Mouse (Mus musculus) heart, embryonic 11.5 days (tissue): ENCODE measurements around the gene Txndc5. TPM values are rescaled to one million over a fixed set of nuclear protein-coding genes. Genes with fewer than 3 reads are reported as not detected.

Experiments used
- ATAC-seq: fragments of 200-750 bp; cut with Nextera tagmentation; replicated peaks from 2 replicates; pipeline ENCODE4 v1.8.0; 2017; ENCODE audit warnings: moderate library complexity; ENCODE audit not compliant: insufficient number of reproducible peaks, low FRiP score, low TSS enrichment
- H3K27ac ChIP-seq: fragments of 300-500 bp; sonication (generic); 2 replicates; pipeline ENCODE4 v1.5.1; 2014; ENCODE audit warnings: mild to moderate bottlenecking, low read depth, low read length
- H3K27me3 ChIP-seq: fragments of 300-500 bp; sonication (generic); 2 replicates; pipeline ENCODE4 v1.6.1; 2014; ENCODE audit warnings: mild to moderate bottlenecking, low read length, mixed read lengths; ENCODE audit not compliant: control insufficient read depth, insufficient read depth
- H3K36me3 ChIP-seq: fragments of 300-500 bp; sonication (generic); 2 replicates; pipeline ENCODE4 v1.6.1; 2014; ENCODE audit warnings: mild to moderate bottlenecking, low read length, moderate library complexity, mixed read lengths; ENCODE audit not compliant: control insufficient read depth, insufficient read depth
- H3K4me1 ChIP-seq: fragments of 300-500 bp; sonication (generic); 2 replicates; pipeline ENCODE4 v1.6.1; 2014; ENCODE audit warnings: low read length; ENCODE audit not compliant: control insufficient read depth, insufficient read depth
- H3K4me2 ChIP-seq: fragments of 300-500 bp; sonication (generic); 2 replicates; pipeline ENCODE4 v1.6.1; 2014; ENCODE audit warnings: mild to moderate bottlenecking, moderate library complexity
- H3K4me3 ChIP-seq: fragments of 300-500 bp; sonication (generic); 2 replicates; pipeline ENCODE4 v1.5.1; 2014; ENCODE audit warnings: low read depth, low read length
- H3K9ac ChIP-seq: fragments of 300-500 bp; sonication (generic); 2 replicates; pipeline ENCODE4 v1.6.1; 2014; ENCODE audit warnings: mild to moderate bottlenecking, low read depth, low read length, moderate library complexity
- H3K9me3 ChIP-seq: fragments of 300-500 bp; sonication (generic); replicated peaks from 2 replicates; pipeline ENCODE4 v1.6.1; 2016; ENCODE audit warnings: low read length; ENCODE audit not compliant: control insufficient read depth
- WGBS: fragments of 180-500 bp; shearing (Covaris S2); extraction: QIAGEN DNeasy Blood & Tissue Kit; methylation state at CpG from one replicate; pipeline ENCODE4 v1.1.7; 2014; ENCODE audit not compliant: insufficient replicate concordance; 5-methylcytosine and 5-hydroxymethylcytosine counted together
- polyA plus RNA-seq: library from polyadenylated mRNA; unstranded; fragments of >200 nt; fragmentation: Nextera tagmentation; extraction: Ambion mirVana; gene quantifications from 2 replicates; pipeline ENCODE4 v1.2.1, GENCODE M21; 2014

Txndc5 gene
- polyA plus RNA-seq, 1 experiment from 2014 or later, result 205 TPM

GRCm38 (mm10) chr13:38503137-38503849 lies 25.3 kb downstream of the Txndc5 start:
- peaks cover 4% of the 10 kb centered on the region for H3K4me1 ChIP-seq
- H3K27me3 ChIP-seq, result no peaks in the 10 kb centered on the region
- no peaks in the 10 kb centered on the region for H3K9me3 ChIP-seq
- no peak overlapping the region for H3K27ac ChIP-seq
- 74% methylated on average over 14 of the region's 14 CpGs for WGBS
- peaks cover 49% of the 10 kb centered on the region for H3K36me3 ChIP-seq
- H3K4me2 ChIP-seq, result no peak overlapping the region
- H3K4me3 ChIP-seq, result no peak overlapping the region
- ATAC-seq, result no peak
- no peak overlapping the region for H3K9ac ChIP-seq

DNA sequence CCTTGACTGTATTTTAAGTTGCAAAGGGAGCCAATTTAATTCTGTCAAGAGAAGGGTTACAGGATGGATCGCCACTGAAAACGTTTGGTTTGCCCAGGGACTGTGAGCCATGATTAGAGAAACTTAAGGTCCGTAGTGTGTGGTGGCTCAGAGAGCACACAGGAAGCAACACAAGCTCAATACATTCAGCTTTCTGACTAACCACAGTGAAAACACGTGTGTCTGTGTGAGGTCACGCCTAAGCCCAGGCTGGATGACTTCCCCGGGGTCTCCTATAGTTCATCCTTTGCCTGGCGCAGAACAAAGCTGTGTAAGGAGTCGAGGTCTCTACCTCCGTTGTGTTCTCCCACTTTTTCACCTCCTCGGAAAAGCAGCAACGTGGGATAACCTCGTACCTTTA lies 27.3 kb downstream of the Txndc5 start:
- Histone ChIP-seq H3K27me3 (no peaks in the 10 kb centered on the region), H3K36me3 (peaks cover 41% of the 10 kb centered on the region), H3K9ac (no peak overlapping the region), H3K9me3 (no peaks in the 10 kb centered on the region), H3K4me1 (peaks cover 4% of the 10 kb centered on the region), H3K4me3 (no peak overlapping the region), H3K27ac (no peak overlapping the region), H3K4me2 (no peak overlapping the region)
- 87% methylated on average over 12 of the region's 12 CpGs for WGBS
- ATAC-seq, result no peak

GRCm38 (mm10) chr13:38496715-38497114 lies 31.9 kb downstream of the Txndc5 start:
- H3K4me1 ChIP-seq, result no peaks in the 10 kb centered on the region
- peaks cover 14% of the 10 kb centered on the region; the same call in 1 of the 2 replicates for H3K36me3 ChIP-seq
- no peak overlapping the region for H3K4me3 ChIP-seq
- 57% methylated on average over 3 of the region's 3 CpGs for WGBS
- no peak overlapping the region for H3K27ac ChIP-seq
- no peaks in the 10 kb centered on the region for H3K27me3 ChIP-seq
- no peak for ATAC-seq
- no peaks in the 10 kb centered on the region for H3K9me3 ChIP-seq
- no peak overlapping the region for H3K4me2 ChIP-seq
- H3K9ac ChIP-seq, result no peak overlapping the region

DNA sequence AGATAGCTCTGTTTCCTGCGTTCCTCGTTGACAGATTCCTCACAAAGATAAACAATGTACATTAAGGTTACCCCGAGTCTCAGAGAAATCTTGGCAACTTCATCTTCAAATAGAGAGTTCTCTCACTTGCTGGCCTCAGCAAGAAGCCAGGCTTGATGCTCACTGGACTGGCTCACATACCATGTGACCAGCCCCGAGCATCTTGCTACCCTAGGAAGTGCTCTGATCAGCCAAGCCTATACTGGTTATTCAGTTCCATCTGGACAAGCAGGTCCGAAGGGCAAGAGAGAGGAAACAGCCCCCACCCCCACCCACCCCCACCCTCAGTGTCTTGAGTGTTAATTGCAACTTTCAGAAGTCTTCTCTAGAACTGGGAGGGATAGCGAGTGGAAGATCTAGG lies 41.9 kb downstream of the Txndc5 start:
- ATAC-seq, result no peak

GRCm38 (mm10) chr13:38484701-38485100 lies 43.9 kb downstream of the Txndc5 start:
- Histone ChIP-seq H3K4me2 (no peak overlapping the region), H3K36me3 (no peaks in the 10 kb centered on the region), H3K9me3 (no peaks in the 10 kb centered on the region), H3K27ac (no peak overlapping the region), H3K9ac (no peak overlapping the region), H3K4me3 (no peak overlapping the region), H3K27me3 (no peaks in the 10 kb centered on the region), H3K4me1 (0 out of 2 replicates have a peak, but pooled peaks cover 3% of the 10 kb centered on the region)
- 79% methylated on average over 5 of the region's 5 CpGs for WGBS
- ATAC-seq, result no peak

More for the DNA sequence above, 41.9 kb downstream of the Txndc5 start:
- Histone ChIP-seq H3K27me3 (no peaks in the 10 kb centered on the region), H3K36me3 (no peaks in the 10 kb centered on the region), H3K4me1 (0 out of 2 replicates have a peak, but pooled peaks cover 3% of the 10 kb centered on the region), H3K27ac (no peak overlapping the region), H3K9ac (no peak overlapping the region), H3K4me3 (no peak overlapping the region), H3K4me2 (no peak overlapping the region), H3K9me3 (no peaks in the 10 kb centered on the region)
- 80% methylated on average over 6 of the region's 6 CpGs for WGBS

DNA sequence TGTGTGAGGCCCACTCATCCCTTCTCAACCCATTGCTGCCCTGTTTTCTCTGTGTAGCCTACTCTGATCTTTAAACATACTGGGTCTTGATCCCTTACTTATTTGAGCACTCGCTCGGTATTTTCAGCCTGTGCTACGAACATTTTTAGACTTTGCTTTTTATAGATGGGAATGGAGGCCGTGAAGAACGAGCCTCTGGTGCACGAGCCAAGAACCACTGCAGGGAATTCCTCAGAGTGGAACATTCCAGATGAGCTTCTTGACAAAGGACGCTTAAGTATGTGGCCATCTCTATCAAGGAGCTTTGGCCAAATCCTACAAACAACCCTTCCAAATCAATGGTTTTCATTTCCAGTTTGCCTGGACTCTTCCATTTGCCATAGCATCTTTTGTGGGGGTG lies 47.6 kb downstream of the Txndc5 start:
- no peak overlapping the region for H3K4me2 ChIP-seq
- ATAC-seq, result no peak
- H3K27me3 ChIP-seq, result no peaks in the 10 kb centered on the region
- H3K27ac ChIP-seq, result no peak overlapping the region
- no peaks in the 10 kb centered on the region for H3K36me3 ChIP-seq
- H3K4me3 ChIP-seq, result no peak overlapping the region
- H3K4me1 ChIP-seq, result 0 out of 2 replicates have a peak, but pooled peaks cover 3% of the 10 kb centered on the region
- WGBS, result 60% methylated on average over 7 of the region's 7 CpGs
- no peak overlapping the region for H3K9ac ChIP-seq
- no peaks in the 10 kb centered on the region for H3K9me3 ChIP-seq

DNA sequence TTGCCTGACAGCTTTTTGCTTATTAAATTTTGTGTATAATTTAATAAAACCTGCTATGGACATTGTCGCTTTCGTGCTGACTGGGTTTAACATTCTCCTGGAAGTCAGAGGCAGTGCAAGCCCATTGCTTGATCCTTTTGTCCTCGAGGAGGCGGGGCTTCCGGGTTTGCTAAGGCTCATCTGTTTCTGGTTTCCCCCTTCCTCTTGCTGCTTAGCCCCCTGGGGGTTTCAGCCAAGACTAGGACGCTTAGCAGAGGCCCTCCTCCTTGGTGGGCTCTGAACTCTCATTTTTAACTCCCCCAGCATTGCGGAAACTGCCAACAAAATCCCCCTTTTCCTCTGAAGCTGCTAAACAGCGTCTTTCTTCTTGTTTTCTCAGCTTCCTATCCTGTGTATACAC lies 51.7 kb downstream of the Txndc5 start:
- Histone ChIP-seq H3K4me3 (no peak overlapping the region), H3K27ac (no peak overlapping the region), H3K27me3 (no peaks in the 10 kb centered on the region), H3K36me3 (no peaks in the 10 kb centered on the region), H3K9ac (no peak overlapping the region), H3K4me1 (no peaks in the 10 kb centered on the region), H3K4me2 (no peak overlapping the region), H3K9me3 (no peaks in the 10 kb centered on the region)
- ATAC-seq, result no peak
- 44% methylated on average over 8 of the region's 8 CpGs for WGBS

DNA sequence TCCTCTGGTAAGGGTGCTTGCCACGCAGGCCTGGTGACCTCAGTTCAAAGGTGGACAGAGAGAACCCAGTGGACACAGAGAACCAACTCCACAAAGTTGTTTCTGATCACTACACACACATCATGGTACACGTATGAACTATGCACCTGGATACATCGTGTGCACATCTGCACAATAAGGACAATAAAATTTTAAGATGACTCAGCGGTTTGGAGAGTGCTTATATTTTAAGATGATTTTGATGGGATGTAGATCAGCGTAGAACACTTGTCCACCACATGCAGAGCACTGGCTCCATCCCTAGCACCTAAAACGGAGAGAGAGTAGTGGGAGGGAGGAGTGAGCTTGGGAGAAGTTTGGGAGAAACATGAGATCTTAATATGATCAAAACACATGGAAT lies 55.1 kb downstream of the Txndc5 start:
- H3K9ac ChIP-seq, result no peak overlapping the region
- H3K9me3 ChIP-seq, result no peaks in the 10 kb centered on the region
- no peak overlapping the region for H3K4me3 ChIP-seq
- H3K36me3 ChIP-seq, result no peaks in the 10 kb centered on the region
- H3K4me2 ChIP-seq, result no peak overlapping the region
- H3K27ac ChIP-seq, result no peak overlapping the region
- no peaks in the 10 kb centered on the region for H3K4me1 ChIP-seq
- 82% methylated on average over 6 of the region's 6 CpGs for WGBS
- no peak for ATAC-seq
- no peaks in the 10 kb centered on the region for H3K27me3 ChIP-seq

- H3K9me3 ChIP-seq, result no peaks in the 10 kb centered on the region
- no peaks in the 10 kb centered on the region for H3K4me1 ChIP-seq
- no peak for ATAC-seq
- H3K4me2 ChIP-seq, result no peak overlapping the region
- no peak overlapping the region for H3K4me3 ChIP-seq
- H3K36me3 ChIP-seq, result no peaks in the 10 kb centered on the region
- H3K9ac ChIP-seq, result no peak overlapping the region
- no peaks in the 10 kb centered on the region for H3K27me3 ChIP-seq
- H3K27ac ChIP-seq, result no peak overlapping the region
- WGBS, result 76% methylated on average over 4 of the region's 4 CpGs
Measured at GRCm38 (mm10) chr13:38472636-38473035, 56.0 kb downstream of the Txndc5 start.
